Mouse (Mus musculus) NIH3T3 (cell line): ENCODE measurements around the gene Usp15.

Experiments
- DNase-seq: peaks from one replicate; pipeline ENCODE4 v3.0.0-alpha.2; 2012; ENCODE audit warnings: low read depth

Gene Usp15

GRCm38 (mm10) chr10:123196835-123197559 is at the start of gene Usp15:
Gene Usp15, minus strand, starts transcription at chr10:123196995.
- DNase-seq = peak; percentile 96

GRCm38 (mm10) chr10:123229420-123229819 is 32.6 kb upstream of the Usp15 start:
- no peak for DNase-seq

- DNase-seq = no peak
Observed at GRCm38 (mm10) chr10:123222785-123223184, 26.0 kb upstream of the Usp15 start.

GRCm38 (mm10) chr10:123209517-123209916 is 12.7 kb upstream of the Usp15 start:
- DNase-seq = no peak

GRCm38 (mm10) chr10:123208336-123208735 is 11.5 kb upstream of the Usp15 start:
- DNase-seq = no peak

- no peak for DNase-seq
Observed at GRCm38 (mm10) chr10:123206074-123206473, 9.3 kb upstream of the Usp15 start.

GRCm38 (mm10) chr10:123205364-123205763 is 8.6 kb upstream of the Usp15 start:
- peak; percentile 23 for DNase-seq

GRCm38 (mm10) chr10:123201981-123202758 is 5.4 kb upstream of the Usp15 start:
- no peak for DNase-seq

- no peak for DNase-seq
Observed at GRCm38 (mm10) chr10:123201436-123201835, 4.6 kb upstream of the Usp15 start.

GRCm38 (mm10) chr10:123200996-123201395 is 4.2 kb upstream of the Usp15 start:
- no peak for DNase-seq

- no peak for DNase-seq
Observed at GRCm38 (mm10) chr10:123200320-123200659, 3.5 kb upstream of the Usp15 start.

GRCm38 (mm10) chr10:123199615-123200319 is 3.0 kb upstream of the Usp15 start:
- no peak for DNase-seq

- DNase-seq = no peak
Observed at GRCm38 (mm10) chr10:123199119-123199518, 2.3 kb upstream of the Usp15 start.

- no peak for DNase-seq
Observed at GRCm38 (mm10) chr10:123198183-123198582, 1.4 kb upstream of the Usp15 start.

GRCm38 (mm10) chr10:123195961-123196834 is 597 bp downstream of the Usp15 start:
- DNase-seq = peak; percentile 57

- peak; percentile 7 for DNase-seq
Observed at GRCm38 (mm10) chr10:123195501-123195900, 1.3 kb downstream of the Usp15 start.

GRCm38 (mm10) chr10:123191038-123191437 is 5.8 kb downstream of the Usp15 start:
- peak; percentile 21 for DNase-seq

- DNase-seq = no peak
Observed at GRCm38 (mm10) chr10:123187337-123187736, 9.5 kb downstream of the Usp15 start.

GRCm38 (mm10) chr10:123185907-123186306 is 10.9 kb downstream of the Usp15 start:
- DNase-seq = no peak

GRCm38 (mm10) chr10:123183743-123184142 is 13.1 kb downstream of the Usp15 start:
- no peak for DNase-seq

- no peak for DNase-seq
Observed at GRCm38 (mm10) chr10:123183243-123183642, 13.6 kb downstream of the Usp15 start.

- no peak for DNase-seq
Observed at GRCm38 (mm10) chr10:123182391-123182790, 14.4 kb downstream of the Usp15 start.
